Mouse (Mus musculus): ENCODE data around the gene Fgf15. TPM values are rescaled to one million over a fixed set of nuclear protein-coding genes. Genes with fewer than 3 reads are reported as not detected.

Gene Fgf15
- polyA plus RNA-seq, 1 experiment from 2014 or later, result not detected

DNA sequence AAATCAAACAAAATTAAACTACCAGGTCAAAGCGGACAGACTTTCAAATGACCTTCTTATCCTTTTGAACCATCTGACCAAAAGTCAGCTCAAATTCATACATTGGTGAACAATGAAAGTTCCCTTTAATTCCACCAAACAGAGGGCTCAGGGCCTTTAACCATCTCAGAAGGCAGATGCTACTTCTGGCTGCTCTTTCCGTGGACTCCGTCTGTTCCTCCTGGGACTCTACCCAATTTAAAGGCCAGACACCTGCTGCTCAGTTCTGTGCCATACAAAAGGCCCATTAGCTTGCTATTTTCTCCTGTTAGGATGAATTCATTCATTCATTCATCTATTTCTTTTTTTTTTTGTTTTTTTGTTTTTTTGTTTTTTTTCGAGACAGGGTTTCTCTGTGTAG lies 16.6 kb downstream of the Fgf15 start:
- no peak overlapping the region for H3K4me2 ChIP-seq
- H3K9ac ChIP-seq, result no peak overlapping the region
- no peak for ATAC-seq (replicated peaks; ENCODE audit: insufficient number of reproducible peaks, insufficient read depth, low FRiP score, low read depth)
- peaks cover 14% of the 10 kb centered on the region for H3K4me1 ChIP-seq (replicated peaks)
- H3K27me3 ChIP-seq, result no peaks in the 10 kb centered on the region
- H3K27ac ChIP-seq, result no peak overlapping the region
- H3K9me3 ChIP-seq (replicated peaks), result no peaks in the 10 kb centered on the region
- no peaks in the 10 kb centered on the region for H3K36me3 ChIP-seq
- WGBS, result 85% methylated on average over 4 of the region's 4 CpGs
- H3K4me3 ChIP-seq, result no peak overlapping the region

DNA sequence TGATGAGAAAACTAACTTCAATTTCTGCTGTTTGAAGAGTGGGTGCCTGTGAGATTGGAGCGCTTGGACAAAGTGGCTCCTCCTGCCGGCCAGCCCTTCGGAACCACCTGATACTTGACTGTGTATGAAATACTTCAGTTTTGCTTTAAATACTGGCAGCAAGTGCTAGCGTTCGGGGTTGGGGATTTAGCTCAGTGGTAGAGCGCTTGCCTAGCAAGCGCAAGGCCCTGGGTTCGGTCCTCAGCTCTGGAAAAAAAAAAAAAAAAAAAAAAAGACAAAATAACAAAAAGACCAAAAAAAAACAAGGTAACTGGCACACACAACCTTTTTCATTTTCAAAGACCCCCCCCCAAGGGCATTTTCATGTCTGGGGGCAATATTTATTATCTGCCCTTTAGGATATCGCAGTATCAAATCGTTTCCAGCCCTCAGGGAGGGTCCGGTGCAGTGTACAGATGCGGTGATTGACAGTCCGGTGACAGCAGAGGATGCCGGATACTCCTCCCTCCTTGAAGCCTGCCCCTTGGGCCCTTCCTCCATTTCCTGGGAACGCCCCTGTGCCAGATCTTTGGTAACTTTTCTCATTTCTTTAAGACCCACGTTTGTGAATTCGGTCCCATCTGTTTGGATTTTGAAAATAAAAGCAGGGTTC lies 18.1 kb downstream of the Fgf15 start:
- ATAC-seq (replicated peaks; ENCODE audit: insufficient number of reproducible peaks, insufficient read depth, low FRiP score, low read depth), result peak; percentile 84
- H3K9me3 ChIP-seq (replicated peaks), result no peaks in the 10 kb centered on the region
- peaks cover 14% of the 10 kb centered on the region for H3K4me1 ChIP-seq (replicated peaks)
- H3K9ac ChIP-seq, result peak overlapping the region; percentile 82
- peaks cover 6% of the 10 kb centered on the region; the same call in 1 of the 2 replicates for H3K36me3 ChIP-seq
- 9% methylated on average over 17 of the region's 17 CpGs for WGBS
- H3K27me3 ChIP-seq, result no peaks in the 10 kb centered on the region
- H3K4me3 ChIP-seq, result peak overlapping the region; percentile 93
- peak overlapping the region; percentile 78 for H3K27ac ChIP-seq
- H3K4me2 ChIP-seq, result peak overlapping the region; percentile 96

DNA sequence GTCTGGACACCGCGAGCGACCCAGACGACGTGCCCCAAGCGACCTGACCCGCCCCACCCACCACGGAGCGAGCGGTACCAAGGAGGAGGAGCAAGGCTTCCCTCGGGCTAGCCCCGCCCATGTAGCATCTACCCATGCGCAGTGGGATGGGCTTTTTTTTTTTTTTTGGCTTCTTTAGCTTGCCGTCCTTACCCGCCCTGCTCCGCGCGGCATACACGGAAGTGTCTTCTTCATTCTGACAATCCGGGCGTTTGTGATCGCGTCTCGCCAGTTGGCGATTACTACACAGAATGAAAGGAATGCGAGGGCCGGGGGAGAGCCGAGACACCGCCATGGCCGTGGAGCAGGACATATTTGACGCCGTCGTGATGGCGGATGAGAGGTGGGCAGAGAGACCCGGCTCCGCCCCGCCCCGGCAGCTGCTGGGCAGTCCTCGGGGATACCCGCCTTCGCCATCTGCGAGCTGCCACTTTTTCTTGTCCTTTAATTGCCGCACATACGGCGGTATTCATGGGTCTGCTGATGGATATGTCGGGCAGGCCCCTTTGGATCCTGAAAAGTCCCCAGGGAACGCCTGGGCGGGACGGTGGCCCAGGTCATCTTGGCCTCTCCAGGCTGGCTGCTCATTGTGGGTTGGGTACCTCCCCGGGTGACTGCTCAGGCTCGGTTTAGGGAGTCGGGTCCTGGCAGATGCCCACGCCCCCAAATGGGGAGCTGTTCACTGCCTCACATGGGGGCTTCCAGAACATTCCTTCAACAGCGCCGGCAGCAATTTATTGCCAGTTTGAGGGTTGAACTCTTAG lies 18.8 kb downstream of the Fgf15 start, which contains the start of gene LTO1:
Gene LTO1, plus strand, starts transcription at position 153 of the 803 bp plus-strand sequence.
- Histone ChIP-seq H3K4me2 (peak within 1 kb of the TSS; percentile 96), H3K27me3 (no peaks in the 10 kb centered on the region), H3K27ac (peak within 1 kb of the TSS; percentile 78), H3K9ac (peak within 1 kb of the TSS; percentile 82), H3K4me1 (replicated peaks) (peaks cover 14% of the 10 kb centered on the region), H3K4me3 (peak within 1 kb of the TSS; percentile 93), H3K36me3 (peaks cover 13% of the 10 kb centered on the region; the same call in 1 of the 2 replicates), H3K9me3 (replicated peaks) (no peaks in the 10 kb centered on the region)
- ATAC-seq (replicated peaks; ENCODE audit: insufficient number of reproducible peaks, insufficient read depth, low FRiP score, low read depth), result peak; percentile 96
- under 1% methylated on average over 55 of the region's 55 CpGs for whole genome bisulfite sequencing

DNA sequence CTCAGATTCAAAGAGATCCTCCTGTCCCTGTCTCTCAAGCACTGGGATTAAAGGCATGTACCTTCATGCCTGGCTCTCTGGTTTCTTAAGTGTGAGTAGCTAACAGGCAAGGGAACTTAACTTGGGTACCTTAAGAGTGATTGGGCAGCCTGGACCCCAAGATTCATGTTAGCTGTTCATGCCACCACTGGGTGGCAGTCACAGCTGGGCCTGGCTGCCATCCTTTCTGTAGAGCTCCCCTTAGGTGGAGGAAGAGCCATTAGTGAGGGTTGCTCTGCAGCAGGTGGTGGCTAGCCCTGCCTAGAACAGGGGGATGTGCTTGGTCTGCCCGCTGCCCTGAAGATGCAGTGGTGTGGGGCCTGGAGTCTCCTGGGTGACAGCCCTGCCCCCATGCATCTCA lies 22.5 kb downstream of the Fgf15 start:
- Histone ChIP-seq H3K4me2 (no peak overlapping the region), H3K27ac (no peak overlapping the region)
- 82% methylated on average over 1 of the region's 1 CpGs for WGBS

DNA sequence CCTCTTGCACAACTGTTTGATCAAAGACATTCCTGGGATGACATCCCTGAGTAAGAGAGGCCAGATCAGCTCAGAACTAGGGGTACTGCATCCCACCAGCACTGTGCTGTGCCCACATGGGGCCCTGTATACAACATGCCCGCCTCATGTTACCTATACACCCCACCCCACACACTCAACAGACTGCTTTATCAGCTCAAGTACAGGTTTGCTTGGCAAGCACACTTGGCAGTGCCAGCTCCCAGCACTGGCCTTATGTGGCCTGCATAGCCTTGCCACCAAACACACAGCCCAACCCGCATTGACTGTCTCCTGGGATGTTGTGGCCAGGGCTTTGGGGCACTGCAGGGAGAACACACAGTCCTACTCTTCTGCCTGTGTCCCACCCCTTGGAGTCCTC lies 31.3 kb downstream of the Fgf15 start:
- H3K36me3 ChIP-seq, result peaks cover 15% of the 10 kb centered on the region; the same call in 1 of the 2 replicates
- 61% methylated on average over 2 of the region's 2 CpGs for WGBS
- no peak for ATAC-seq (replicated peaks; ENCODE audit: insufficient number of reproducible peaks, insufficient read depth, low FRiP score, low read depth)
- H3K4me3 ChIP-seq, result no peak overlapping the region
- no peak overlapping the region for H3K9ac ChIP-seq
- H3K27ac ChIP-seq, result no peak overlapping the region
- no peaks in the 10 kb centered on the region for H3K9me3 ChIP-seq (replicated peaks)
- no peaks in the 10 kb centered on the region for H3K27me3 ChIP-seq
- H3K4me2 ChIP-seq, result no peak overlapping the region
- H3K4me1 ChIP-seq (replicated peaks), result 0 out of 2 replicates have a peak, but pooled peaks cover 4% of the 10 kb centered on the region

More for the DNA sequence above, 22.5 kb downstream of the Fgf15 start:
- peaks cover 14% of the 10 kb centered on the region for H3K4me1 ChIP-seq (replicated peaks)
- peaks cover 20% of the 10 kb centered on the region; the same call in 1 of the 2 replicates for H3K36me3 ChIP-seq
- no peak for ATAC-seq (replicated peaks; ENCODE audit: insufficient number of reproducible peaks, insufficient read depth, low FRiP score, low read depth)
- no peaks in the 10 kb centered on the region for H3K27me3 ChIP-seq
- no peak overlapping the region for H3K9ac ChIP-seq
- no peaks in the 10 kb centered on the region for H3K9me3 ChIP-seq (replicated peaks)
- H3K4me3 ChIP-seq, result no peak overlapping the region

DNA sequence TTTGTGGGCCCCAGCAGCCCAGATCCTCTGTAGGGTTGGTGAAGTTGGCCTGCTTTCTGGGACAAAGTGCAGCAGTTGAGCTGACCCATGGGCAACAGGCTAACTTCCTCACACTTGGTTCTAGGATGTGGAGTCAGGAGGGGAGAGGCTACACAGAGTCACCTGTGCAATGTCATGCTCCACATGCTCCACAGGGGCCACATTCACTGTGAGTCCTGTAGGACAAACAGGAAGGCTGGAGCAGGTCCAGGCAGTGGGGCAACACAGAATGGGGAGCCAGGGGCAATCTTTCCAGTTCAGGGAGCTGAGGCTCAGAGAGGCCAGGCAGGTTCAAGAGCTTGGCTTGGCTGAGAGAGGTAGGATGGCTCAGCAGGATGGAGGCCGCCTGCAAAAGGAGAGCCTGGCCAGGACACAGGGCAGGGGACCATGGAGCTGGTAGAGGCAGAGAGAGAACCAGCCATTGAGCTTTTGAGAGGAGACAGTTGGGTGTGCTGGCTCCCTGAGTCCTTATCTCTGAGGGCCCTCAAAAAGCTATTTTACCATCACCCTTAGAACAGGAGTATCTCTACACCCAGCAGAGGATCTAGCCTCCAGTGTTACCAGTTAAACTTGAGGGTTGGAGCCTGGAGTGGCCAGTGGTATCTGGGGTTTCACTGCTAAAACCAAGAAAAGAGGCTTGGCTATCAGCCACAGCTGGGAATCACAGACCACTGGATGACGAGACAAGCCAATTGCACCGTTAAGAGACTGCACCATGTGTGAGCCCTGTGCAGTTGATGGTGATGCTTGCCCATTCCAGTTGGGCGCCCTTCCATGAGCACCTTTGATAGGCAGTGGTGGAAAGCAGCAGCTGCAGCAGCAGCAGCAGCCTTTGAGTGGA lies 31.9 kb downstream of the Fgf15 start:
- 54% methylated on average over 4 of the region's 4 CpGs for WGBS
- Histone ChIP-seq H3K4me1 (replicated peaks) (0 out of 2 replicates have a peak, but pooled peaks cover 4% of the 10 kb centered on the region), H3K4me2 (no peak overlapping the region), H3K36me3 (peaks cover 22% of the 10 kb centered on the region; the same call in 1 of the 2 replicates), H3K9me3 (replicated peaks) (no peaks in the 10 kb centered on the region), H3K27ac (no peak overlapping the region), H3K27me3 (no peaks in the 10 kb centered on the region), H3K9ac (no peak overlapping the region), H3K4me3 (no peak overlapping the region)
- ATAC-seq (replicated peaks; ENCODE audit: insufficient number of reproducible peaks, insufficient read depth, low FRiP score, low read depth), result no peak

DNA sequence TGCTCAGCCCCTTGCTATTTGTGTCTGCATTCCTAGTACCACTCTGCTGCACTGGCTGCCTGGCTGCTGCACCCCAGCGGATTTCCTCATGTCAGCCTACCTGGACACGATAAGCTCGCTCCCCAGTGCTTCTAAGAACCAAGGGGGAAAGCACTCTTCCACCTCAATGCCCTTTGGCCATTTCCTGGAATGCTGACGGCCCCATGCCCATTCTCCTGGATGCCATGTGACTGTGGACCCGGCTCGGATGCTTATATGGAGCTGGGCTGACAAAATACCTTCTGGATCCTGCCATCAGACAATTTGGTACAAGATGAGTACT lies 32.5 kb downstream of the Fgf15 start:
- no peak for ATAC-seq (replicated peaks; ENCODE audit: insufficient number of reproducible peaks, insufficient read depth, low FRiP score, low read depth)
- H3K9ac ChIP-seq, result no peak overlapping the region
- H3K27me3 ChIP-seq, result no peaks in the 10 kb centered on the region
- no peaks in the 10 kb centered on the region for H3K9me3 ChIP-seq (replicated peaks)
- H3K4me2 ChIP-seq, result no peak overlapping the region
- H3K4me3 ChIP-seq, result no peak overlapping the region
- 0 out of 2 replicates have a peak, but pooled peaks cover 4% of the 10 kb centered on the region for H3K4me1 ChIP-seq (replicated peaks)
- H3K36me3 ChIP-seq, result peaks cover 28% of the 10 kb centered on the region
- 70% methylated on average over 6 of the region's 6 CpGs for WGBS
- no peak overlapping the region for H3K27ac ChIP-seq

DNA sequence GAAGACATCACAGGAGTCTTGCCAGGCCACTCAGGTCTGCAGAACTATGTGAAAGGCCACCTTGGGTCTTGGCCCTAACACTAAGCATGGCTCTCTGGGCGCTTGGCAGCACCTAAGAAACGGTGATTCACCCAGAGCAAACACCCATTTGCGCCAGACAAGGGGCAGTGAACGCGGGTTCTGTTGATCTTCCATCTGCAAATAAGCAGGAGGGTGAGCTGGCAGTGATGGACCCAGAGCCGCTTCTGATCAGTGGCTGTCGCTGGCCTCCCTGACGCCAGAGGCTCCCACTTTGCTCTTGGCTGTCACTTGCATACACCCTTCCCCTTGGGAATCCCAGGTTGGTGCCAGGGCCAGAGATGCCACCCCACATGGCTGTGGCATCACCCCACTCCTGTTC lies 33.2 kb downstream of the Fgf15 start:
- WGBS, result 79% methylated on average over 8 of the region's 8 CpGs
- no peak overlapping the region for H3K27ac ChIP-seq

DNA sequence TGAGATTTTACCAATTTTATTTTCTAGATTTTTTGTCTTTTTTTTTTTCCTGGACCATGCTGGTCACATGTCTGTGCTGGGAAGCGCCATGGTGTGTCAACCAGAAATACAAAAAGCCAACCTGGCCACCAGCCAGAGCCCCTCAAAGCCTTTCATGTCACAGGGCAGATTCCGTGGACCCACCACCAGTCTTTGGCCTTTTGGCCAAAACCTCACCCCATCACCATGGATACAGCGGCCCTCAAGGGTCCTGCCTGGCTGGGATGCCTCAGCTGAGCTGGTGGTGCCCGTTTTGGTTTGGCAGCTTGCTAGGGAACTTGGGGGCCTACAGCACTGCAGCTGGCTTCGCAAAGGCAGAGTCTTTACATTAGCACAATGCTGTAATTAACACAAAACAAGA lies 33.6 kb downstream of the Fgf15 start:
- Histone ChIP-seq H3K9me3 (replicated peaks) (no peaks in the 10 kb centered on the region), H3K4me1 (replicated peaks) (0 out of 2 replicates have a peak, but pooled peaks cover 4% of the 10 kb centered on the region), H3K9ac (no peak overlapping the region), H3K4me3 (no peak overlapping the region), H3K27me3 (no peaks in the 10 kb centered on the region), H3K4me2 (no peak overlapping the region), H3K36me3 (peaks cover 33% of the 10 kb centered on the region), H3K27ac (no peak overlapping the region)
- WGBS, result 64% methylated on average over 5 of the region's 5 CpGs
- ATAC-seq (replicated peaks; ENCODE audit: insufficient number of reproducible peaks, insufficient read depth, low FRiP score, low read depth), result no peak

More for the DNA sequence above, 33.2 kb downstream of the Fgf15 start:
- H3K4me2 ChIP-seq, result no peak overlapping the region
- no peak for ATAC-seq (replicated peaks; ENCODE audit: insufficient number of reproducible peaks, insufficient read depth, low FRiP score, low read depth)
- no peak overlapping the region for H3K4me3 ChIP-seq
- H3K9me3 ChIP-seq (replicated peaks), result no peaks in the 10 kb centered on the region
- no peak overlapping the region for H3K9ac ChIP-seq
- no peaks in the 10 kb centered on the region for H3K27me3 ChIP-seq
- H3K36me3 ChIP-seq, result peaks cover 33% of the 10 kb centered on the region
- 0 out of 2 replicates have a peak, but pooled peaks cover 4% of the 10 kb centered on the region for H3K4me1 ChIP-seq (replicated peaks)

DNA sequence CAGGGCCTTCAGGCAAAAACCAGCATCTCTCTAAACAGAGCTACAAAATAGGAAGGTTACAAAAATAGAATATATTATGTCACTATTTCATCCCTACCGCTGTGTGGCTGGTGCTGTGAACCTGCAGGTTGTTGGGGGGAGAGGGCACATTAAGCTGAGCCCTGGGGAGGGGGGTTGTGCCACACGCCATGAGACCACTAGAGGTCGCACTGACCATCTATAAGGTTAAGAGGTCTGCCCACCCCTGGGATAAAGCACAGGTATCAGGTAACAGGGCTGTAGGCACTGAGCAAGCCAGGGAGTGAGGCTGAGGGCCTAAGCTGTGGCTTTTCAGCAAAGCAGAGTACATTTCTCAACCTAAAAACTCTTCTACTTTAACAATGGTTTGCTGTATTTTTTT lies 35.4 kb downstream of the Fgf15 start:
- Histone ChIP-seq H3K4me3 (no peak overlapping the region), H3K4me1 (replicated peaks) (peaks cover 11% of the 10 kb centered on the region), H3K4me2 (no peak overlapping the region), H3K9me3 (replicated peaks) (no peaks in the 10 kb centered on the region), H3K27ac (no peak overlapping the region), H3K9ac (no peak overlapping the region), H3K27me3 (no peaks in the 10 kb centered on the region), H3K36me3 (peaks cover 38% of the 10 kb centered on the region)
- ATAC-seq (replicated peaks; ENCODE audit: insufficient number of reproducible peaks, insufficient read depth, low FRiP score, low read depth), result no peak
- 14% methylated on average over 3 of the region's 3 CpGs for WGBS

DNA sequence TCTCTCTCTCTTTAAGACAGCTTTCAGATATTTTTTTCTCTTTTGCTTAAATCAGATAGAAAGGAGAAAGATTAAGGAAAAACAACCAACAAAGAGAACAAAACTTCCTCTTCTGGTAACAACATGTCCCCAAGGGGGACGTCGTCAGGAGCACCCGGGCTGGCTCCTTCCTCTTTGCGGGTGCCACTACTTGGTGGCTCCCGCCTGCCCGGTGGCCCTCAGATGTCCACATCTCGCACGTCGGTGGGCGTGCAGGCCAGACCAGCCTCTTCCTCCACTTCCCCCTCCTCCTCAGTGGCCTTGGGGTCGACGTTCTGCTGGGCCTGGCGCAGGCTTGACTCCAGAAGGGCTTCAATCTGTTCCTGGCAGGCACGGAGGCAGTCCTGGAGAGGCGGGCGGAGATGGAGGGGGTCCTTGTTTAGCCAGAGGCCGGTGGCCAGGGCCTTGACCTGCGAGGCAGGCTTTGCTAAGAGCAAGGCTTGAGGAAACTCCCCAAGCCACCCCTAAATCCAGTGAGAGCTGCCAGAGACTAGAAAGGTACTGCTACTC lies 36.1 kb downstream of the Fgf15 start:
- Histone ChIP-seq H3K4me1 (replicated peaks) (peaks cover 17% of the 10 kb centered on the region), H3K9me3 (replicated peaks) (no peaks in the 10 kb centered on the region), H3K36me3 (peaks cover 42% of the 10 kb centered on the region), H3K4me3 (no peak overlapping the region), H3K27me3 (no peaks in the 10 kb centered on the region), H3K27ac (no peak overlapping the region), H3K4me2 (no peak overlapping the region), H3K9ac (no peak overlapping the region)
- ATAC-seq (replicated peaks; ENCODE audit: insufficient number of reproducible peaks, insufficient read depth, low FRiP score, low read depth), result no peak
- WGBS, result 71% methylated on average over 18 of the region's 18 CpGs
